Mouse (Mus musculus) heart, postnatal 25 days (tissue): ENCODE data around the gene Disp1. TPM values are rescaled to one million over a fixed set of nuclear protein-coding genes. Genes with fewer than 3 reads are reported as not detected.
A peak's percentile ranks its signal among the peaks of the same experiment; 100 is the strongest.

Experiments used
- DNase-seq: peaks from one replicate; pipeline ENCODE4 v3.0.0; 2022; ENCODE audit warnings: low spot score
- intact Hi-C: fragments of 180-260 bp; cut with DNase I; formaldehyde crosslinking; loops from one replicate; pipeline ENCODE4 v1.15.1; 2025
- total RNA-seq, 2 experiments: library from RNA; stranded (reverse); gene quantifications; 2 replicates each; pipeline ENCODE4 v1.2.3; 2021

The Disp1 gene
- total RNA-seq, 2 experiments from 2014 or later = 6.6 to 6.8 TPM

DNA sequence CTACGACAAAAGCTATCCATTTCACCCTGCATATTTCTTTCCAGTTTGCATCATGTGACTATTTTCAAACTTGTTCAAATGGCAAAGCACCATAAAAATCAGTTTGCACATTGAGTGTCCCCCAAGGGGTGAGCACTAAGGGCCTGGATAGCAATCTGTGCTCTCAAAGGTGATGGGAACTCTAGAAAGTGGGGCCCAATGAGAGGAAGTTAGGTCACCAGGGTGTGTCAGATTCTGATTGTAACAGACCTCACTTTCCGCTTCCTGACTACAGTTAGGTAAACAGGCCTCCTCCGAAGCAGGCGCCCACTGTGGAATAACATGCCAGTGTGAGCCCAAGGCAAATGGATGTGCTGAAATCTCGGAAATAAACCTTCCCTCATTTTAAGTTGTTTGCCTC is 54.6 kb downstream of the Disp1 start:
- intact Hi-C loops = no loop called here
- DNase-seq = no peak

GRCm38 (mm10) chr1:183164648-183165071 is 56.7 kb downstream of the Disp1 start:
- DNase-seq = no peak
- intact Hi-C loops = no loop called here

DNA sequence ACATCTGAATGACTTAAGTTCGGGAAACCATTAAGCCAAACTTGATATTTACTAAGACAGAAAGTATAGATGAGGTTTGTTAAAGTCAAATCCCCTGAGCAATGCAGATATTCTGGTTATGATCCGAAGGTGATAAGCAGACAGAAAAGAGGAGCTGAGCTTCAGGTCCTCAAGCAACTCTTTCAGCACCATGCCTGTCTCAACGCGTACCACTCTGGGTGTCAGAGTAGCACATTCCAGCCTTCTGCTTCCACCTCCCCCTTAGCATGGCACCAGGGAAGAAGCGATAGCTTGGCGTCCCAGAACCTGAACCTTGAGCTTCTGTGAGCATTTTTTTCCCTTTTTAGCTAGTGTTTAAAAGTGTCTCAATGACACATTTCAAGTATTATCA is 57.1 kb downstream of the Disp1 start:
- no peak for DNase-seq
- intact Hi-C loops = no loop called here

DNA sequence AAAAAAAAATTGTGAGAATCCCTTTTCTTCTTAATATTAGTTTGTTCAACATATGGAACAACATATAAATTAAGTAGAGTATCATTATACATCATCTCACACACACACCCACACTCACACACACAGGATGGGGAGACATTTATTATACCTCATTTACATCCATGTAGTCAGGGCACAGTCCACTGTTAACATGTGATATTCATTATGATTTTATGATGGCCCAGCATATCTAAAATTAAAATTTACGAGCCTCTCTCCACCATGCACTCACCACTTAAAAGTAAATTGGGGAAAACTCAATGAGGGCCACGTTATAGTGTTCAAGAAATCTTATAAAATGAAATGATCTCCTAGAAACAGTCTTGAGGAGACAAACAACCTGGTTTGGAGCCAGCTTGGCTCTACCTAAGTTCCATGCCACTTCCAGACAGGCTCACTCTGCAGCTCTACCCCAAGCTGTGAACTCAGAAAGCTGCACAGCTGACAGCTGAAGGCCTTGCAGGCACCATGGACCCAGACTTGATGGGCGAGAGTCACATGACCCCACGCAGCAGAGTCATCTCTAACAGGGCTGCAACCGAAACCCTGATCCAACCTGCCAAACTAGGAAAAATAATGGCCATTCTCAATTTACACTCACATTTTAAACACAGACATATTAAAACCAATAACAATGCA is 57.7 kb downstream of the Disp1 start:
- intact Hi-C loops = no loop called here

DNA sequence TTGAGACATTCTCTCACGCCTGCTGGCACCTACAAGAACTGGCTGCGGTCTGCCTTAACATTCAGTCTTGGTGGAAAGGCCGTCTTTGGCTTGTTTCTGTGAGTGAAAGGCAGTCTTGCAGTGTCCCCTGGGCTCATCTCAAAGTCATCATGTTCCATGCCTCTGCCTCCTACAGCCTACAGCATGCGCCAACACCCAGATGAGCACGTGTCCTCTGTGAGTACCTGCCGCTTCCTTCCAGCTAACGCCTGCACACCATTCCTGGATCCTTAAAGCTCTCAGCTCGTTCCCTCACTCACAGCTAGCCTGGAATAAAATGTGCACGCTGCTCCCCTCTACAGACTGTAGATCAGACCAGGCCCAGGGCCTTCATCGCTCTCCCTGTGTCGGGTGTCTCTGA is 60.3 kb downstream of the Disp1 start:
- no peak for DNase-seq
- intact Hi-C loops = no loop called here

More for the DNA sequence above, 57.7 kb downstream of the Disp1 start:
- no peak for DNase-seq

GRCm38 (mm10) chr1:183160188-183160587 is 61.1 kb downstream of the Disp1 start:
- DNase-seq = no peak
- intact Hi-C loops = no loop called here

- intact Hi-C loops = no loop called here
- no peak for DNase-seq
Measured at GRCm38 (mm10) chr1:183159183-183159582, 62.1 kb downstream of the Disp1 start.

DNA sequence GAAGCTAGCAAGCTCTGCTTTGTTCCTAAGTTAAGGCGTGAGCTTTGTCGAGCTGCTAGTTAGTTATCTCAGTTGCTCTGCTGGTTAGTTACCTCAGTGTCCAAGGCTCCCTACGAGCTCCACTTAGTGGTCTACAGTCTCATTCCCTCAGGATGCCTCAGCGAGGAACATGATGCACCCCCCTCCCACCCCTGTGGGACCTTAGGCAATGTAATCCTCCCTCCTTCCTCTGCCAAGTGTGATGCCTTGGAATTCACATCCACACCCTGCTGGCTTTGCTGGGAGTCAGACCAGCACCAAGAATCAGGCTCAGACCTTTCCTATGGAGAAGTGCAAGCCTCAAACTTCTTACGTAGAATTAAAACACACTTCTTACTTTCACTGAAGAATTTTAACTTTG is 65.7 kb downstream of the Disp1 start:
- peak; percentile 53 for DNase-seq
- intact Hi-C loops = no loop called here

DNA sequence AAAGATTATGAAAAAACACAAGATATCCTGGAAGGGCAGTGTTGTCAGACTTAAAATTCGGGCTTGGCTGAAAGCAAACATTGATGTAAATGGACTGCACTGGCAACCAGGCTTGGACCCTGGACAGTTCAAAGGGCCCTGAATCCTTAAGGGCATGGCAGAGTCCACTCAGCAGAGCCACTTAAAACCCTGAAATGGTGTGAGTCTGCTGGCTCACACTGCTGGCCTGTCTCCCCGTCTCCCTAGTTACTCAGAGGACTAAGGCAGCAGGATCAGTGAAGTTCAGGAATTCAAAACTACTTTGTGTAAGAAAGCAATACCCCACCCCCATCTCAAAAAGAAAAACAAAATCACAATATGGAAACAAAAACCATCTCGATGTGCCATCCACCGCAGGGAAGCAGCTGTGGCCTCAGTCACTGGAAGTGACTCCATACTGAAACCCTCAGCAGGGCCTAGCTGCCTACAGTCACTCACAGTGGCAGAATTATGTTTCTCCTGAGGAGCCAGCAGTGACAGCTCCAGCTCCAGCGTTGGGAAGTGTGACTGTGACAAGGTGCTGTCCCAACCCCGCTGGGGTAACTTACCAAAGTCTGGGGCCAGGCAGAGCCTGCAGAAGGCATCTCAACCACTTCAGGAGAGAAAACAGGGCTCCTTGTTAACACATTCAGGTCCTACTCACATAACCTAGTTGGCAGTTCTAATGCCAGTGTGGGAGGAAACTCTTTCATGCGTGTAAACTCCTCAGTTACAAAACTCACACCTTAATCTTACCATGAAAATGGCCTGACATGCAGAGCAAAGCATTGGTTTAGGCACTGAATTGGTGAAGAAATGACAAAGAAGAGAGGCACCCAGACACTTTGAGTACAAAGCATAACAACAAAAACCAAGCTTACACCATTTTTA is 66.8 kb downstream of the Disp1 start:
- no peak for DNase-seq
- intact Hi-C loops = loop anchor here (5.0 kb wide), 1 partner anchor 68 kb away; the partner anchor contains the start of gene Disp1

DNA sequence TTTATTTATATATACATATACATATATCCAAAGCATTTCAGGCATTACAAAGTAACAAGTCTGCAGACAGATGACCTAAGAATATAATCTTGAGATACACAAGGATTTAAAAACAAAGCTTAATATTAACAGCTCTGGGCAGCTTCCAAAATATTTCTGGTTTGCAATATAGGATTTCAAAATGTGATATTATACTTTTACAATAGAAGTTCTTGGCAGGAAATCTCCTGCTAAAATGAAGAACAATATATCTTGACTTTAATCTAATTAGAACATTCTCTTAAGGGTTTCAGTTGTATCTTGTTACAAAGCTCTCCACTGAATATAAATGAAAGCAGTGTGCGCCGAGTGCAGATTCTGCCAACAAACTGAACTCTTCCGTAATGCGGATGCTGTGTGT is 68.0 kb downstream of the Disp1 start:
- intact Hi-C loops = loop anchor here (5.0 kb wide), 1 partner anchor 69 kb away; the partner anchor contains the start of gene Disp1
- no peak for DNase-seq

DNA sequence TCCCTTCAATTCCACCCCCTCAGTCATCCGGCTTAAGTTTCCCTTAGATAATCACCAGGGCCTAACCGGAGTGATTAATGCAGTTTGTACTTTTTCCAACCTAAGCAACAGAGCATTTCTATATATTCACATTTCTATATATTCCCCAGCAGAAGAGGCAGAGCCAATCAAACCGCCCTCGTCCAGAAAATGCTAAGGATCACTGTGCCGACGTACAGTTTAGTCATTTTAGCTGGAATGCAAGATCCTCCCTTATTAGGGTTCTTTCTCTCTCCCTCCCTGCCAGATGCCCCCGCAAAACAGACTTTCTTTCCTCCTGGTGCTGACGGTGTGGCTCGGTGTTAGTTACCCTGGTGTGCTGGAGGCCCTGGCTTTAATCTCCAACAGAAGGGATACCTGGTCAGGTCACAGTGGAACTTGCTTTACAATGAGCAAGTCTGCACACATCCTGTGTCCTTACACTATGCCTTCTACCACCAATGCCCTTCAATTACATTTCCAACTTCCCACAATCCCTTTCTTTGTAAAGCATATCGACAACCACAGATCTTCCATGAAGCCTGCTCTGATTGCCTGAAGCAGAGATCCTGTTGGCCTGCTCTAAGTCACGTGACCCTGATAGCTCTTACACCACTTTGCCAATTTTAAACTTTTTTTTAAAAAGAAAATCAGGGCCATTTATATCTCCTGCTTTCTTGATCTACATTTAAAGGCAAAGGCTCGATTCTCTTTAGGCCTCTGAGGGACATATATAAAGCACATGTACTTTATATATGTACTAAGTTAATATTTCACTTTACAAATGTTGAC is 69.6 kb downstream of the Disp1 start:
- intact Hi-C loops = loop anchor here (5.0 kb wide), 1 partner anchor 71 kb away; the partner anchor contains the start of gene Disp1
- no peak for DNase-seq

DNA sequence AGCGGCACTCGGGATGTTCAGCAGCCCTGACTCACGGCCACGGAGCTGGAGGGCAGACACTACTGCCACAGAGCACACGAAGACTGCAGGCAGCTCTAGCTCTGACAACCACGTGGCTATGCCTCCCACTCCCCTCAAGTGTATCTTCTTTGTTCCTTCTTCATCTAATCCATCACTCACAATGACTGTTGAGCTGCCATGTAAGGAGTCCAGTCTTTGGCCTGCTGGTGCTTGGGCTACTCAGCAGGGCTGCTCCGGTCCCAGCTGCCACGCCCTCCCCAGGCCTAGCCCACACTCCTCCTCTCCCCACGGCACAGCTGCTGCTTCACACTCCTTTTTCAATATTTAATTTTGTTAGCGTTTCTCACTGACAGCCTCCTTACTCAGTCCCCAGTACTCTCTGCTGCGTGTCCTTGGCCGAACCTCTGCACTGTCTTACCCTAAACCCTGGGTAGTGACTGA is 70.9 kb downstream of the Disp1 start:
- DNase-seq = no peak
- intact Hi-C loops = loop anchor here (5.0 kb wide), 1 partner anchor 72 kb away; the partner anchor contains the start of gene Disp1

DNA sequence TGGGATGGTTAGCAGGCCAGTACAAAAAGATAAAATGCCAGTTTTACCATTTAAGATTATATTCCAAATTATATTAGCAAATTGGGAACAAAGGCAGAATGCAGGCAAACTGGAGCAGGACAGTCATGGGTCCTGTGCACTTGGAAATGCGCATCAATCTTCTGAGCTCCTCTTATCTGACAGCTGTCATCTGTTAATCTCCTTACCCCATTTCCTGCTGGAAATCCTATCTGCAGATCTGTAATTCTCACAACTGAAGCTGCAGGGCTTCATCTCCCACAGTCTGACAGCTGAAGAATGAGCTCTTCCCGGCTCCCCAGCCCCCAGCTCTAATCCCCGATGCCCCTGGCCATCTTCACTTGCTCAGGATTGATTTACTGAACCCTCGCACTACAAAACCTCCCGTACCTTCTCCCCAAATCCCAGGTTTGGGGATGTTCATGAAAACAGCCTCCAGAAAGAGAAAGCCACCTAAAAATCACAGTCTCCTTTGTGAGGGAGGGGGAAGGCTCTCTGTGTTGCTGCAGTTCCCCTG is 71.7 kb downstream of the Disp1 start:
- intact Hi-C loops = loop anchor here (5.0 kb wide), 1 partner anchor 73 kb away; the partner anchor contains the start of gene Disp1

DNA sequence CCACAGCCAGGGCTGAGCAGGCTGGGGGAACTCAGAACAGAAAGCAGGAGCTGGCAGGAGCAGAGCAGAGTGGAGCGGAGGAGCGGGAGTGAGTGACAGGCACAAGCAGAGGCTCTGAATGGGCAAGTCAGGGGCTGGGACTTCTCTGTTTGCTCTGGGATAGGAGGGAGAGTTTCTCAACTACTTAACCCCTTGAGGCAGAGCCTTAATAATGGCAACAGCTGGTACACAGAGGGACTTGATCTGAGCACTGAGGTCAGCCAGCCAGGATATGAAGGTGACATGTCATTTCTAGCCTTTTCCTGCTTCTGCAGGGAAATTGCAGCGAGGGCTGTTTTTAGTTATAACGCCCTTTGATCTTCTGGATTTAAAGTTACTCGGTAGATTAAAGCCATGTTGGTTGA is 73.9 kb downstream of the Disp1 start:
- intact Hi-C loops = no loop called here
- peak; percentile 54 for DNase-seq

More for the DNA sequence above, 71.7 kb downstream of the Disp1 start:
- DNase-seq = no peak

DNA sequence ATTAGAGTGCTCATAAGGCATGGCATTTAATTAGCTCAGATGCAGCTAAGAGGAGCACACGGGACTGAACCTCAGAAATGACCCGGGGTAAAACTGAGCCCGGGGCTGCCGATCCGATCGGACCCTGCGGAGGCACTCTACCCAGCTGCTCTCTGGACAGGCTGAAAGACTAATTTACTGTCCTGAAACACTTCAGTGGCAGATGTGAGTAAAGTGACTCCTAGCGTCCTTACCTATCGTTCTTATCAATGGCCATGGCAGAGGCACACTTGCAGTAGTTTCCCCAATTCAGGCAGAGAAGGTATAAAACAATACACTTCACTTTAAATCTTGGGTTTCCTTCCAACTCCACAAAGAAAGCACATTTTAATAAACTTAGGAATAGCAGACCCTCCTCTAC is 74.5 kb downstream of the Disp1 start:
- DNase-seq = no peak
- intact Hi-C loops = no loop called here

GRCm38 (mm10) chr1:183146102-183146735 is 75.1 kb downstream of the Disp1 start:
- DNase-seq = no peak
- intact Hi-C loops = no loop called here

GRCm38 (mm10) chr1:183144602-183145205 is 76.6 kb downstream of the Disp1 start:
- intact Hi-C loops = no loop called here
- no peak for DNase-seq

DNA sequence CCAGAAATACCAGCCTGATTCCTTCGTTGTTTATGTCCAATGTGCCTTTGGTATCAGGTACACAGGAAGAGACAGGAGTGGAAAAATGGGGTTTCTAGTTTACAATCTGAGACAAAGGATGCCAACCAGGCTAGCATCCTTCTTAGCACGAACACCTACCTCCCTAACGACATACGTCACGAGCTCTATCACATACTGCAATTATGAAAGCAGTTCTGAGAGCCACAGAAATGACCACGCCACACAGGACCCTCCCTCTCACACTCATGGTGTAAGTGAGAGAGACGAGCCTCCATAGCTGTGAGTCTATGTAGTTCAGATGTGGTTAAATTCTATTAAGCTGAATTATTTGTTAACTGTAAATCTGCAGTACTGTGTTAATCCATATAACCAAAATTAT is 78.1 kb downstream of the Disp1 start:
- intact Hi-C loops = no loop called here

DNA sequence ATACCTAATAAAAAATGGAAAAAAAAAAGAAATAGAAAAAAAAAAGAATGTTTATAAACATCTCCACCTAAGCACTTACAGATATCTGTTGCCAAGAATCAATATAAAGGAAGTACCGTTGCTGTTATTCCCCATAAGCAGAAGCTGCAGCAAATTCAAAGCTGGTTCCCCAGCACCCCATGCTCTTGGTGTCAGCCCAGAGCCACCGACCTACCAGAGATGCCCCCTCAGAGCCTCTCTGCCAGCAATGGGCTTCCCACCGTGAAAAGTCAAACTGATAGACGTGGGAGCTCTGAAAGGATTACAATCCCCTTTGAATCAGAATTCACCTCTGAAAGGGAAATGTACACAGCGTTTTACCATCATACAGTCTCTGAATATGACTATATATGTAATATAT is 78.8 kb downstream of the Disp1 start:
- intact Hi-C loops = no loop called here
- no peak for DNase-seq

More for the DNA sequence above, 78.1 kb downstream of the Disp1 start:
- DNase-seq = no peak
